Mouse (Mus musculus) CD4-positive, CD25-positive, alpha-beta regulatory T cell, adult 4 months (primary cell): ENCODE data around the gene Ngp. TPM values are rescaled to one million over a fixed set of nuclear protein-coding genes. Genes with fewer than 3 reads are reported as not detected.
"Not testable (repeated sequence)": the region's sequence is repeated elsewhere in the genome, so short reads cannot be mapped to it uniquely, and the experiment has no call there.

Experiments
- ATAC-seq: one replicate; pipeline ENCODE4 v1.8.0; 2017
- polyA plus RNA-seq, 2 experiments: library from polyadenylated mRNA; unstranded; fragments of 100-300 nt; shearing (Covaris generic); gene quantifications; one replicate each; pipeline ENCODE4 v1.2.1; 2017

Ngp gene
- not detected for polyA plus RNA-seq

DNA sequence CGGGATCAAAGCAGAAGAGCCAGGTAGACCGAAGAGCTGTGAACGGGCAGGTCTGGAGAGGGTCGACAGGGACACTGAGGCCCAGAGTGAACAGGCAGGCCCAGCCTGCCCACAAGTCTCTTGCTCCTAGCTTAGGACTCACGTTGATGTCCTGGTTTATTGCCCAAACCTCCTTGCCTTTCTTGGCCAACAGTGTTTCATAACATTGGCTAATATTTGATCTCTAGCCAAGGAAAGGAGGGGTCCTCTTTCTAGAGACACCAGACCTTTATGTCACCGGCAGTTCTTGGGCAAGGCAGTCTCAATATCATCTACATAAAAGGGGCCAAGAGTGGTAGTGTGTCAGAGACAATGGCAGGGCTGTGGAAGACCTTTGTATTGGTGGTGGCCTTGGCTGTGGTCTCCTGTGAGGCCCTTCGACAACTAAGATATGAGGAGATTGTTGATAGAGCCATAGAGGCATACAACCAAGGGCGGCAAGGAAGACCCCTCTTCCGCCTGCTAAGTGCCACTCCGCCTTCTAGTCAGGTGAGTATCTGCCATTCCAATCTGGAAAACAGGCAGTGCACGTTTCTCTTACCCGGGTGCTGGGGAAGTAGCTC is at the start of gene Ngp:
Gene Ngp (plus strand): TSS at position 237 of the 602 bp plus-strand sequence.
- no peak for ATAC-seq

DNA sequence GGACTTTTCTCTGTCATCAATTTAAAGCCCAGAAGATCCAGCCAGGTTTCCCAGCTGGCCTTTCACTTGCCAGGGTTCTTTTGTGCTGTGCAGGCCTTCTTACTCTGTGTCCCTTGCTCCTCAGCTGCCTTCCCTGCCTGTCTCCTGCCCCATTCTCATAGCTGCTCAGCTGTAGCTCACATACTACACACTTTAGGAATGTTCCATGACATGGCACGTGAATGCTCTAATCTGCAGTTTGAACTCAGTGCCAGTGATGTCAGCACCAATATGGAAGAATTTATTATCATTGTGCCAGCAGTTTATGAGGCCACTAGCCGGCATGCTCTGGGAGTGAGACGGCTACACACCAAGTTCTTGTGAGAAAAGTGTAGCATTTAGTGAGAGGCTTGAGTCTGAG is 49.7 kb upstream of the Ngp start:
- ATAC-seq: no peak

DNA sequence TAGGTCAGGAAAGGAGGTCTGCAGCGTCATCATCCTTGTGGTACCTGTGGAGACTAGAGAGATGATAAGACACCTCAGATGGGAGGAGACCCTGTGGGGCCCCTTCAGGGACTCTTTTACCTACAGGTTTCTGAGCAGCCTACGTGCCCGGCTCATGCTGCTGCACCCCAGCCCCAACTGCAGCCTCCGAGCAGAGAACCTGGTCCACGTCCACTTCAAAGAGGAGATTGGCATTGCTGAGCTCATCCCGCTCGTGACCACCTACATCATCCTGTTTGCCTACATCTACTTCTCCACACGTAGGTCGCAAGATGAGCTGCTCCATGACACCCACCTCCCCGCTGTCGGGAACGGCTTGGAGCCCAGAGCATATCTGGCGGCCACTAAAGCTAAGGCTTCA is 45.7 kb upstream of the Ngp start:
- no peak for ATAC-seq

DNA sequence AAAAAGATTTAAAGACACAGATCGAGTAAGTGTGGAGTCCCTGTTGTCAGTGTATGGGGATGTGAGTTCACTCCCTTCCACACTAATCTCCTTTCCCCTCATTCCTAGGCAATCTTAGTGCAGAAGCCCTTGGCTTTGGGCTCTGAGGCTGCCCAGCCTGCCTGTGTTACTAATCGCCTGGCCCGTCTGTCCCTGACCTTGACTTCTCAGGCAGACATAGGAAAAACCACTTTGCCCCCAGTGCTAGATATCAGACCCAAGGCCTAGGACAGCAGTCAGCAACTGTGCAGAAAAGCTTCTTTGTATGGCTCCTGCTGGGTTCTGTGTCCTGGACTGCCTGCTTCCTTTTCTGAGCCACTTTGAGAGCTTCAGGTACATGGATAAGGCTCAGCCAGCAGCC is 43.9 kb upstream of the Ngp start:
- no peak for ATAC-seq

DNA sequence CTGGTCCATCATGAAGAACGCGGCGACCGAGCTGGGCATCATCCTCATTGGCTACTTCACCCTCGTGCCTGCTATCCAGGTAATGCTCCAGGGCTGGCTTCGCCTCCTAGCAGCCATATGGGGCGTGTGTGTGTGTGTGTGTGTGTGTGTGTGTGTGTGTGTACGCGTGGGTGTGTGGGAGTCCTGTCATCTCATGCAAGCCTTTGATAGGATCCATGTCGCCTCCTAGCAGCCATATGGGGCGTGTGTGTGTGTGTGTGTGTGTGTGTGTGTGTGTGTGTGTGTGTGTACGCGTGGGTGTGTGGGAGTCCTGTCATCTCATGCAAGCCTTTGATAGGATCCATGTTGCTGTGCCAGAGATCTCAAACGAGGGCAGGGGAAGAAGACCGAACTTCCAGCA is 41.9 kb upstream of the Ngp start:
- not testable (repeated sequence) for ATAC-seq

DNA sequence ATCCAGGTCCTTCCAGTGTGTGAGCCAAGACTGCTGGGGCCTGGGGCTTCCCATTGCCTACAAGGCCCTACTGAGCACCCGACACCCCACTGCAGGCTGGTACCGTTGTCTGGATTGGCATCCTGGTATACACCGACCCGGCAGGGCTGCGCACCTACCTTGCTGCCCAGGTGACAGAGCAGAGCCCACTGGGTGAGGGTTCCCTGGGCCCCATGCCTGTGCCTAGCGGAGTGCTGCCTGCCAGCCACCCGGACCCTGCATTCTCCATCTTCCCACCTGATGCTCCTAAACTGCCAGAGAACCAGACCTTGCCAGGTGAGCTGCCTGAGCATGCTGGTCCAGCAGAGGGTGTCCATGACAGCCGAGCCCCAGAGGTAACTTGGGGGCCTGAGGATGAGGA is 40.2 kb upstream of the Ngp start:
- ATAC-seq: no peak

DNA sequence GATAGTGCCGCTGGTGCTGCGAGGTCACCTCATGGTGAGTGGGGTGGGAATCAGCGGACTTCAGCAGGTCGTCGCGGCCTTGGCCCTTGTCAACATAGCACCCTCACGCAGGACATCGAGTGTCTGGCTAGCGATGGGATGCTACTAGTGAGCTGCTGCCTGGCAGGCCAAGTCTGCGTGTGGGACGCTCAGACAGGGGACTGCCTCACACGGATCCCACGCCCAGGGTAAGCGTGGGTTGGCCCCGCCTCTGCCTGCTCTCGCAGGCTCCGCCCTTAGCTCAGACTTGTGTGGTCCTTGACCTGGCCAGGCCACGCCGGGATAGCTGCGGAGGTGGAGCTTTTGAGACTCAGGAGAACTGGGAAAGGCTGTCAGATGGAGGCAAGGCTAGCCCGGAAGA is 38.9 kb upstream of the Ngp start:
- ATAC-seq: no peak

DNA sequence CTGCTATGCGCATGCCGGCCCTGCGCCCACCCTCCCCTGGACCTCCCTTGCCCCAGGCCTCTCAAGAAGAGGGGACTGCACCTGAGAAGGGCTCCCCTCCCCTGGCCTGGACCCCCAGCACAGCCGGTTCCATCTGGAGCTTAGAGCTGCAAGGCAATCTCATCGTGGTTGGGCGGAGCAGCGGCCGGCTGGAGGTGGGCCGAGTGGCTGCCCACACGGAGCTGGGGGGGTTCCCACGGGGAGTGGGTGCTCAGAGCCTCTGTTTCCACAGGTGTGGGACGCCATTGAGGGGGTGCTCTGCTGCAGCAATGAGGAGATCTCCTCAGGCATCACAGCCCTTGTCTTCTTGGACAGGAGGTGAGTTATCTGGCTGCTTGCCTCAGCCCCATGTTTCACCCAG is 38.3 kb upstream of the Ngp start:
- ATAC-seq: no peak

DNA sequence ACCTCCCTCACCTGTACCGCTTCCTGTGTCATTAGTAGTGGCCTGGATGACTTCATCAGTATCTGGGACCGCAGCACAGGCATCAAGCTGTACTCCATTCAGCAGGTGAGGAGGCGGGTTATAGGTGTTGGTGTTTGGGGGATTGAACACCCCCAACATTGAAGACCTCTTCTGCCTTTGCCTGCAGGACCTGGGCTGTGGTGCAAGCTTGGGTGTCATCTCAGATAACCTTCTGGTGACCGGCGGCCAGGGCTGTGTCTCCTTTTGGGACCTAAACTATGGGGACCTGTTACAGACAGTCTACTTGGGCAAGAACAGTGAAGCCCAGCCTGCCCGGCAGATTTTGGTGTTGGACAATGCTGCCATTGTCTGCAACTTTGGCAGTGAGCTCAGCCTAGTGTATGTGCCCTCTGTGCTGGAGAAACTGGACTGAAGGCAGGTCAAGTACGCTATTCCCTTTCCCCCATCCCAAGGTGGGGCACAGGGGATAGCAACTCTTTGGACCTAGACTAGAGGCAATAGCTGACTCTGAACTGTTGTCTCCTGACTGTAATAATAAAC is 35.1 kb upstream of the Ngp start:
- ATAC-seq: no peak

DNA sequence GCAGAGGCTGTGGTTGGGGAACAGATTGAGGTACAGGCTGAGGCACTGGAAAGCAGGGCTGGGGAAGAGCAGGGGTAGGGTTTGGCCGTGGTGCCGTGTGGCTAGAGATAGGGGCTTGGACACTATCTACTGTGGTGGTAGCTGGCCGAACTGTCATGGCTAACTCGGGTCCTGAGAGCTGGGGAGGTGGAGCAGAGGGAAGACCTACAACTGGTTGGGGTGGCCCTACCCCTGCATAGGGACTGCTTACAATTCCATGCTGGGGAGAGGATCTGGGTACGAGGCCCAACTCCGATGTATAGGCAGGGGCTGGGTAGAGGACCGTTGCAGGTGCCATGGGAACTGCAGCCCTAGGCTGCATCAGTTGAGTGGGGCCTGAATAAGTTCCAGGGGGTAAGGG is 31.5 kb upstream of the Ngp start:
- ATAC-seq: no peak

DNA sequence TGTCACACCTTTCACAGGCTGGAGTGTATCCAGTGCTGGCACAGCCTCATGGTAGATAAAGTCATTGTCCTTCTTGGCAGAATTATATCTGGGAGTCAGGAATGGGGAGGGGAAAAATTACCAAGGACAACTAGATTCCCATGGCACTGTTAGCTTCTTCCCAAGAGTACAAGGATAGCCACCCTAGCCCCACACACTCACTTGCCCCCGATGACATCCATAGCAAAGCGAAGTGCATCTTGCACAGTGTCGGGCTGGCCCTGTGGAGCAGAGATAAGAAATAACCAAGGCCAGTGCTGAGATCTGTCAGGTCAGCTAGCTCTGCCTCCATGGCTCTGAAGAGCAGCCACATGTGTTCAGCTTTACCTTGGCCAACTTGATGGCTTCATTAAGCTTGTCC is 28.7 kb upstream of the Ngp start:
- ATAC-seq: no peak

DNA sequence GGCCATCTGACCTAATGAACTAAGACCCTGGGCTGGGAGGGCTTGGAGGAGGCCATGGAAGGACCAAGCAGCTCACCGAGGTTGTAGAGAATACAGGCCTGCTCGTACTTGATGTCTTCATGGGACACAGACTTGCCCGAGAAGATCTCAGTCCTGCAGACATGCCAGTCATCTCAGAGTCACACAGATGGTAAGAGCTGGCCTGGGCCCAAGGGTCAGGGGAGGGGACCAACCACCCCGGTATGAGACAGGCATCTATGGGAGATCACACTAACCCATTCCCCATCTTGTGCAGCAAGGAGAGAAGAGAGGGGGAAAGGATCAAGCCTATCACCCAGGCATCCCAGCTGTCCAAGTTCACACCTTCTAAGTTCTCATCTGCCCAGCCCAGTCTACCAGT is 26.3 kb upstream of the Ngp start:
- ATAC-seq: no peak

DNA sequence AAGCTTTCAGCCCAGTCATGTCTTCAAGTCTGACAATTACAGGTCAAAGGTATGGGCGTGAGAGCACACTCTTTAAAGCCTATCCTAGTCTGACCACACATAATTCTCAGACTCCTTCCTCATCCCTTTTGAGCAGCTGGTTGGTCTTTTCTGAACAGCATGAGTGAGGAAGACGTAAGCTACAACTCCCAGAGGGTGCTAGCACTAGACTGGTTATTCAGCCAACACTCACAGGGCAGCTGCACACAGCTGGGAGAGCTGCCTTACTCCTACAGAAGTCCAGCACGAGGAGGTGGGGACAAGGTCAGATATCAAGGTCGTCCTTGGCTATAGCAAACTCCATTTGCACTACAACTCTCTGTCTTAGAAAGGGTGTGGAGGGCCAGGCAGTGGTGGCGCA is 18.9 kb upstream of the Ngp start:
- no peak for ATAC-seq

DNA sequence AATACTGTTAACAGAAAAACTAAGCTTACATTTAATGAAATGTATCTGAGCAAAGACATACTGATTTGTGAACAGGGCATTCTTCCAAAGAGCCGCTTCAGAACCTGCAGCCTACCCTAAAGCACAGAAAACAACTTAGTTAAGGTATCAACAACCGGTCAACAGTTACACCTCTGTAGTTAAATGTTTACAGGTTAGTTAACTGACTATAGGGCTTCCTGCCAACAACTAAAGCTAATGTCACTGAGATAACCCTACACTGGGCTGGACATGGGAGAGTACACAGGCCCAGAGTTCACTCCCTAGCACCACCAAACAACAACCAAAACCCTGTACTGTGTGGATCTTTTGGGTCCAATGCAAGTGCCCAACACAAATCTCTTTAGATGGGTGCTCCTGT is 16.8 kb upstream of the Ngp start:
- no peak for ATAC-seq

DNA sequence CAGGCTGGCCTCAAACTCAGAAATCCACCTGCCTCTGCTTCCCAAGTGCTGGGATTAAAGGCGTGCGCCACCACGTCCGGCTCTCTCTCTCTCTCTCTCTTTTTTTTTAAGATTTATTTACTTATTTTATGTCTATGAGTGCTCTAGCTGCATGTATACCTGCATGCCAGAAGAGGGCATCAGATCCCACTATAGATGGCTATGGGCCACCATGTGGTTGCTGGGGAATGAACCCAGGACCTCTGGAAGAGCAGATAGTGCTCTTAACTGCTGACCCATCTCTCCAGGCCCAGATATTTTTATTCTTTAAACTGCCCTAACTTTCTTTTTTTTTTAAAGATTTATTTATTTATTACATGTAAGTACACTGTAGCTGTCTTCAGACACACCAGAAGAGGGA is 16.3 kb upstream of the Ngp start:
- not testable (repeated sequence) for ATAC-seq

DNA sequence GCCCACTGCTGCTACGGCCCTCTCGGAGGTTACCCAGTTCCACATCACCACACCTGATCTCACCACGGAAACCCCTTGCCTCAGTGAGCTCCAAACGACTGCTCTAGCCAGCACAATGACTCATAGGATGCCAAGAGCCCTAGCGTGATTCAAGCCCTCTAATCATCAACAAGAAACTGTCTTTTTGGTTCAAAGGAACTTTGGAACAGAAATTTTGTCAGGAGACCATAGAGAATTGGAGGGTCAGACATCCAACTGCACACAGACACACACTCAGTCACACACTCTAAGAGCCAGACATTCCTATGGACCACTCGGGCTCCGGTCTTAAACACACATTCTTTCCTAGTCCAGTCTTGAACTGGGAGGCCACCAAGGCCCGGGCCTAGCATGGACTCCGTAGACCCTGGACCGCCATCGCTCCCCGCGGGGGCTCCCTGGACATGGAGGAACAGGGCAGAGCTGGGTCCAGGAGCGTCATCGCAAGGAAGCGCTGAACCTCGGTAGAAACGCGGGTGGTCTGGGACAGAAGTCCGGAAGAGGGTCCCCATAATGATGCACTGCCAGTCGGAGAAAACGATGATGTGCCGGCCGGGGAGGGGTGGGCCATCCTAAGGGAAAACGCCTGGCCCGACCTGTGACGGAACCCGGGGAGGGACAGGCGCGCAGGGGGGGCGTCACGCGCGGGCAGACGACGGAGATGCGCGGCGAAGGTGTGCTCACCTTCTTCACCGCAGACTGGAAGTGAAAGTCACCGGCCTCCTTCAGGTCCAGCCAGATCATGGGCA is 12.0 kb upstream of the Ngp start:
- peak; percentile 48 for ATAC-seq

DNA sequence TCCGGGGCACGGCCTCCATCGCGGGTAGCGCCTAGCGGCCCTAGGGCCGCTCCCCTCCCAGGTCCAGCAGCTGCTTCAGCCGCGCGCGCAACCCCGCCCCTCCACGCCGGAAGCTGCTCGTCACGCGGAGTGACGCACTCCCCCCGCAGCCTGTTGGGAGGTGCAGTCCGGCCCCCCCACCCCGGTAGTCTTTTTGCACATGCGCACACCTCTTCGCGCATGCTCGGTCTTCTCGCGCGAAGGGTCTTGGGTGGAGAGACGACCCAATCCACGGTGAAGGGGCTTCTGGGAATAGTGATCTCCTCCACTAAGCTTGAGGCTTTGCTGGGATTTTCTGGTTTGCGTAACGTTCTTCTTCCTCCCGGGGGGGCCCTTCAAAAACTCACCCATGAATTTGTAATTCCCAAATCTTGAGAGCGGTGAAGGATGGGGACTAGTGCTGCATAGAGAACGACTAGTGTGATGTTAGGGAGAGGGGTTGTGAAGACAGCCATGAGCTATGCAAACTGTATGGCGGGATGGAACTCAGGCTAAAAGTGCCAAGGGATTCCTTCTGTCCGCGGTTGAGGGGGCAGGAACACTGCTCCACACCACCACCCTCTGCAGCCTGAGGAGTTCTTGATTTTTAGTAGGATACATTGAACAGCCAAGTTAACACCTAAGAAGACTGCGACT is 11.3 kb upstream of the Ngp start, which contains the start of gene Ptpn23:
Gene Ptpn23 (minus strand): TSS at position 115 of the 675 bp plus-strand sequence.
- ATAC-seq: peak; percentile 81

DNA sequence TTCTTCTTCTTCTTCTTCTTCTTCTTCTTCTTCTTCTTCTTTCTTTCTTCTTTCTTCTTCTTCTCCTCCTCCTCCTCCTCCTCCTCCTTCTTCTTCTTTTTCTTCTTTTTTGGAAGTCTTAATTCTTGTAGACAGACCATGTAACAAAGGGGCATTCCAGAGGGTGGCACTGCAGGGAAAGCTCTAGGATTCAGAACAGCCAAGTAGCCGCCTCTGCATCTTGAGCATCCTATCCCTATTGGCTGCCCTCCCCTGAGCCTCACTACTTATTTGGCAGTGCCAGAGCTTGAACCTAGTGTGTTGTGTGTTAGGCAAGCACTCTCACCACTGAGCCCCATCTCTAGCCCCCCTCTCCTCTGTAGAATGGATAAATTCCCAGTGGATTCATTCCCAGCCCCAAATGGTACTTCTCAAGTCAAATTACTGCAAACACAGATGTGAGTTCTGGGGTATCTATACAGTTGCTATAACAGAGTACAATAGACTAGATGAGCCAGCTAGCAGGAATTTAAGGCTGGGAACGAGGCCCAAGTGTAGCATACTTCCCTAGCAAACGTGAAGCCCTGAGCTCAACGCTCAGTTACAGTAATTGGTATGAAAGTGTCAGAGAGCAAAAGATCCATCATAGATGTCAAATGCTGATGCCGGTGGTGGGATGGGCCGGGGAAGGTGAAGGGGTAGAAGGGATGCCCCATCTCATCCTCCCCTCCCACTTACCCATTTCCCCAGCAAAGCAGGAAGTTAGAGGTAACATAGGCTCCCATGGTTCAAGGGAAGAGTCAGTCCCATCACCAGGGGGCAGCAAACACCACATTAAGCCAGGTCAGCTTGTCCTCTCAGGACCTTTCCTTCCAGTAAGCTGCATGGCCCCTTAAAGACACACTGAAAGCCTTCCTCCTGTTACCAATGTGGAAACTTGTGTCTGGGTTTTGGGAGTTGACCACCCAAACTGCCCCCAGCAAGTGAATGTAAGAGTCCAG is 8.3 kb upstream of the Ngp start:
- ATAC-seq: peak; percentile 36

DNA sequence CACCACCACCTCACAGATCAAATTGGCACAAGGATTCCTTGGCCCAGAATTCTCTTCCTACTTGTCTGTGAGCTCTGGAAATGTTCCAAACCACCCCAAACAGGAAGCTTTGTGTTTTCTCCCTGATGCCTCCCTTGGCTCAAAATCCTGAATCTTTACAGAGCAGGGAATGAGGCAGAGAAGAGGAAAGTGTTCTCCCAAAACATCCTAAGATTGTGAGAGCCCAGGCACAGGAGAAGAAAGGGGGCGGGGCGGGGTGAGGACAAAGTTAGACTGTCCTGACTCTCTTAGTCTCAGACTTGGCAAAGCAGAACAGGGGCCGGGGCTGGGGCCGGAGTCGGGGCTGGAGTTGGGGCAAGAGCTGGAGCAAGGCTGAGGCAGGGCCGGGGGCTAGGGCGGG is 6.6 kb upstream of the Ngp start:
- no peak for ATAC-seq

DNA sequence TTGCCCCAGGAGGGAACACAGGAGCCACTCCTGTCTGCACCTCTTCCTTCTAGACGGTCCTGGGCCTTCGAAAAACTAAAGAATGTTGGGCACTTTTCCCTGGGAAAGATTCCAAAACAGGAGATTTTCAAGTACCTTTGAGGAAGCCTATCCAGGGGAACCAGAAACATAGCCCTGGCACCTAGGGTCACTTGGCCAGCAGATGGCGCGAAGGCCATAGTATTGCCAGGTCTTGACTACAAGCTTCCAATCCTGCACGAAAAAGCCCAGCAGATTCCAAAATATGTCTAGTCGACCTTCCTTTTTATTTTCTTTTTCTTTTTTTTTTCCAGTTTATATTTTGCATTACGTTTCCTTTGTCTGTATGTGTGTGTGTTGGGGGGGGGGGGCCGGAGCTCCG is 5.8 kb upstream of the Ngp start:
- ATAC-seq: no peak

DNA sequence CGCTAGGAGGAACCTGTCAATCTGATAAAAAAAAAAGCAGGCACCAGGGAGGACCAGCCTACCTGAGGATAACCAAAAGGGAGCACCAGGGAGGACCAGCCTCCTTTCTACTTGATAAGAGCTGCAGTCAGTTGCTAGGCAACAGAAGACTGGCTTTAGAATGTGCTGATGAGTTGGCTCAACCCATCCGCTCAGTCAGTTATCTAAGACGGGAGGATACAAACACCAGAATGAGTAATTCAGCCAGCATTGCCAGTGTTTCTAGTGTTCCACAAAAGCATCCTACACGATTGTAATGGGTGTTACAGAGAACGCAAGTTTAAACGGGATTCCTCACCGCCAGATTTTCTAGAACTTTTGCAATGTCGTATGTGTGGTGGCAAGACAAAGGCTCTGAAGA is 11.7 kb downstream of the Ngp start:
- no peak for ATAC-seq

DNA sequence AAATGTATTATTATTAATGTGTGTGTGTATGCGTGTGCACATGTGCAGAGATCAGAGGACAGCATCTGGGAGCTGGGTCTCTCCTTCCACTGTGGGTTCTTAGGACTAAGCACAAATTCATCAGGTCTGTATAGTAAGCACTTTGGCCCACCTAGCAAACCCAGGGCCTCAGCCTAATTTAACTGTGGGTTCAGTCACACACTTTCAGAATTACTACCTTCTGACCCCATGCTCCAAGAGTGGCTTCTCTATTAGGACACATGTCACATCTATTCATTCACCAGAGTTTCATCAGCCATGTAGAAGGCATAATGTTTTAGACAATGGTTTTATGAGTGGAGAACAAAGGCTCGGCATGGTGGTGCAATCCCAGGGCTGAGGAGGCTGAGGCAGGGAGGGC is 13.5 kb downstream of the Ngp start:
- no peak for ATAC-seq
